Mouse (Mus musculus) embryo, embryonic 11 days (tissue): Measurements from ENCODE around the gene Ifnb1.
"Not testable (repeated sequence)": the region's sequence is repeated elsewhere in the genome, so short reads cannot be mapped to it uniquely, and the experiment has no call there.

ENCODE experiments used
- DNase-seq: peaks from one replicate; pipeline ENCODE4 v3.0.0-alpha.2; 2015

Ifnb1 gene

GRCm38 (mm10) chr4:88522674-88523073 is at the start of gene Ifnb1:
Gene Ifnb1, minus strand, starts transcription at chr4:88522774.
- DNase-seq, result no peak

GRCm38 (mm10) chr4:88571698-88572097 is 49.1 kb upstream of the Ifnb1 start, which contains the start of gene Ifna14:
Gene Ifna14, minus strand, starts transcription at chr4:88571798.
- no peak for DNase-seq

GRCm38 (mm10) chr4:88561791-88562190 is 39.2 kb upstream of the Ifnb1 start:
- DNase-seq, result no peak

GRCm38 (mm10) chr4:88558145-88558544 is 35.6 kb upstream of the Ifnb1 start, which contains the start of gene Ifna15:
Gene Ifna15, minus strand, starts transcription at chr4:88558245.
- DNase-seq, result not testable (repeated sequence)

- peak; percentile 80 for DNase-seq
Observed at GRCm38 (mm10) chr4:88550161-88550945, 27.8 kb upstream of the Ifnb1 start.

DNA sequence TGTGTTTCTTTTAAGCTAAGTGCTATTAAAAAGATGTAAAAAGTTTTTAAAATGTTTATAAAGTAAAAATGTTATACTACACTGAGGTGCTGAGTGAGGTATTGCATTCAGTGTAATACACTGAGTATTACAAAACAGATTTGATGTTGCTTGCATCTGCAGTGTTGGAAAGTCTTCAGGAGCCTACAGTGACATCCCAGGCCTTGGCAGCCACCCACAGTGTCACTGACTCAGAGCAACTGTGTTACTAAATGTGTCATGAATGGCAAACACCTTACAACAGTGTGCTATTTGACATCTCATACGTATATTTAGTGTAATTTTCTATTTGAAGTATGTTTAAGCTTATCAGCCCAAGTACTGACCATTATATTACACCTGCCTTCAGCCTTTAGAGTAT is 25.4 kb upstream of the Ifnb1 start:
- DNase-seq, result no peak

- DNase-seq, result peak; percentile 73
Observed at GRCm38 (mm10) chr4:88543649-88544234, 21.2 kb upstream of the Ifnb1 start.

GRCm38 (mm10) chr4:88537328-88537727 is 14.8 kb upstream of the Ifnb1 start:
- DNase-seq, result no peak

GRCm38 (mm10) chr4:88536640-88537039 is 14.1 kb upstream of the Ifnb1 start:
- DNase-seq, result no peak

DNA sequence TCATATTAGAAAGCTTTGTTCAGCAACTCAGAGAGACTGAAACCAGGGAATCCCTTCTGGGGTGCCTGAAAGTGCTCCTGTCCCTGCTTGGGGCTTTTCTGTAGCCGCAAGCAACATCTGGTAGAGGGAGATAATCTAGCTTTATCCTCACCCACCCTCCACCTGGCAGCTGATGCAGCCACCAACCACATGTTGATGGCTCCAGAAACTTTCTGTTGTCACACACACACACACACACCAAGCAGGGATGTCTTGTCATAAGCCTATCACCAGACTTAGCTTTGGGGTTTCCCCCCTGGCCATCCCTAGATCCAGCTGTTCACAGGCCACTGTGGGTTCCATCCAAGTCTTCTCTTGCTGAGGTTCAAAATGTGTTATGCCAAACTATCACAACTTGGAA is 13.2 kb upstream of the Ifnb1 start:
- no peak for DNase-seq

DNA sequence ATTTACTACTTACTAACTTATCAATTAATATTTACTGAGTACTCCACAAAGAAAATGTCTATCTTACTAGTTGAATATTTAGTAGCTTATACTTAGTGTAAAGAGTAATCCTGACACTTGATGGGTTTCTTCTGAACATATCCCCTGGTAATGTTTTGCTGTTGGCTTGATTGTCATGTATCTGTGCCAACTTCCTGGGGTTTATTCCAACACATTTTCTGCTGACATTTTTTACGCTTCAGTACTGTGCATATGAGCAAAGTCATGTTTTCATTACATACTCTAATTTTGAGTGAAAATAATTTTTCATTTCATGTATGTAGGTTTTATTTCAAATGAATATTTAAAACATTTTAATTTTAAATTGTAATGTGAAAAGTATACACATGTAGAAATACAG is 12.3 kb upstream of the Ifnb1 start:
- no peak for DNase-seq

DNA sequence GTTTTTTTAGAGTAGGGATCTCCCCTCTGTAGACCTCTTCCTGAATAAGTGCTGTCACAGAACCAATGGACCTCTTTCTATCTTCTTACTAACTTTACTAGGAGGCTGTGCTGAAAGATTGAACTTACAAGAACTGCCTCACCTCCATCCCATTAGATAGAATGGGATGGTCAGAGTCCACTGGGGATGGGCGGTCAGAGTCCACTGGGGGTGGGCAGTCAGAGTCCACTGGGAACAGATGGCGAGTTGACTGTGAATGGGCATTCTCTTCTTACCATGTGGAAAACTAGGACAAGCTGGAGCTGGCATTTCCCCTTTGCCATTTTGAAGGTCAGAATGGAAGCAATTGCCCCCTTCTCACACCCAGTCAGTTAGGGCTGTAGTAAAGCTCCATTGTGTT is 10.9 kb upstream of the Ifnb1 start:
- no peak for DNase-seq

- no peak for DNase-seq
Observed at GRCm38 (mm10) chr4:88530892-88531291, 8.3 kb upstream of the Ifnb1 start.

- no peak for DNase-seq
Observed at GRCm38 (mm10) chr4:88530271-88530670, 7.7 kb upstream of the Ifnb1 start.

GRCm38 (mm10) chr4:88526379-88527049 is 3.9 kb upstream of the Ifnb1 start:
- DNase-seq, result no peak

DNA sequence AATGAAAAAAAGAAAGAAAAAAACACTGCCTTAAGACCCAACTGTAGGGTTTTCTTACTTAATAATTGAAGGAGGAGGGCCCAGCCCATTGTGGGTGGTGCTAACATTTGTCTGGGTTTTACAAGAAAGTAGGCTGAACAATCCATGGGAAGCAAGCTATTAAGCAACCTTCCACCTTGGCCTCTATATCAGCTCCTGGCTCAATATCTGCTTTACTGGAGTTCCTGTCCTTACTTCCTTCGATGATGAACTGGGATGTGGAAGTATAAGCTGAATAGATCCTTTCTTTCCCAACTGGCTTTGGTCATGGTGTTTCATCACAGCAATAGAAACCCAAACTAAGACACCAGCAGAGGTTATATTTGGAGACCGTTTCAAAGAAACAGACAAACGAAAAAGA is 2.8 kb upstream of the Ifnb1 start:
- no peak for DNase-seq

GRCm38 (mm10) chr4:88523241-88523640 is 667 bp upstream of the Ifnb1 start:
- DNase-seq, result peak; percentile 49

DNA sequence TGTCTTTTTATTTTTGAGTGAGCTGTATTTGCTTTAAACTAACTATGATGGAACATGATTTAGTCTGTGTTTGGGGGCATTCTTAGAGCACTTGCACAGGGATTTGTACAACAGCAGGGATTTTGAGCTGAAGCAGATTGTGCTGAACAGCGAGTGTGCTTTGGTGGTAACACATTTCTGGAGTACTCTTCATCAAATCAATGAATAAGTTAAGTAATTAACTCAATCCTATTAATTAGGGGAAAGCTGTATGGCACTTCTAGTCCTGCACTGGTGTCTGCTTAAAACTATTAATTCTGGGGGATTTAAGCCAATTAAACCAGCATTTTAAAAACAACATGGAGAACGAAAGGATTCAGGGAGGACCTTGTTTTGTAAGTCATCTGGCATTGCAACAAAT is 4.6 kb downstream of the Ifnb1 start:
- no peak for DNase-seq

DNA sequence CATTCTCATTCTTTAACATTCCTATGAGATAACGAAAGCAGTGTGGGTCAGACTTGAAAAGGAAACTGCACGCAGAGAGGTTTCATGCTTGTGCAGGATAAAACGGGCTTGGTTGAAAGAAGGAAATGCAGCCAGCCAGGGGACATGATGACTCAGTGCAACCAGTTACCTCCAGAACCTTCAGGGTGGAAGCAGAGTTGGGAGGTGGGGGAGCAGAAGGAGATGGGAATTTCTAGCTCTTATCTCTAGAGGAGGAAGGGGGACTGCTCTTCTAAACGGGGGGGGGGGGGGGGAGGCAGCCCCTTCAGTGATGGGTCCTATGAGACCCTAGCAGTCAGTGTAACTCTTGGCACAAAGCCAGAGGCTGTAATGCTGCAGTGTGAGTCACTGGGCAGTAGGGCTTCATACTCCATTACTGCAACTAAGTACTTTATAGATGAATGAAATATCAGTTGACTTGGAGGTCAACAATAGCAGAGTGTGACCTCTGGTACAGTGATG is 6.8 kb downstream of the Ifnb1 start:
- peak; percentile 13 for DNase-seq

- DNase-seq, result no peak
Observed at GRCm38 (mm10) chr4:88515250-88515649, 7.3 kb downstream of the Ifnb1 start.

GRCm38 (mm10) chr4:88514403-88514802 is 8.2 kb downstream of the Ifnb1 start:
- peak; percentile 62 for DNase-seq

DNA sequence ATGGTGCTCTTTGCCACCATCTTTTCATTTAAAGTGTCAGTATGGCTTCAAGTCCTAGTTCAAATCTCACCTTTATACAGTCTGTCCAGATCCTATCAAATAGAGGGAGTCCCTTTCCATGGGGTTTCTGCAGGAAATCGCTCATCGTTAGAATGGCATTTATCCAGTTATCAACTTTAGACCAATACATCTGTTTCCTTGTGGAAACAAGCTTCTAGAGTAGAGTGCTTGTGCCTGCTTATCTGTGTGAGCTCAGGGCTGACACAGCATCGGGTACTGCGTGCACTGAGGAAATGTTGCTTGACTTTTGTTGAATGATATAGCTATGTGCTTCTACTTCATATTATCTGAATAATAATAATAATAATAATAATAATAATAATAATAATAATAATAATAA is 8.8 kb downstream of the Ifnb1 start:
- no peak for DNase-seq

DNA sequence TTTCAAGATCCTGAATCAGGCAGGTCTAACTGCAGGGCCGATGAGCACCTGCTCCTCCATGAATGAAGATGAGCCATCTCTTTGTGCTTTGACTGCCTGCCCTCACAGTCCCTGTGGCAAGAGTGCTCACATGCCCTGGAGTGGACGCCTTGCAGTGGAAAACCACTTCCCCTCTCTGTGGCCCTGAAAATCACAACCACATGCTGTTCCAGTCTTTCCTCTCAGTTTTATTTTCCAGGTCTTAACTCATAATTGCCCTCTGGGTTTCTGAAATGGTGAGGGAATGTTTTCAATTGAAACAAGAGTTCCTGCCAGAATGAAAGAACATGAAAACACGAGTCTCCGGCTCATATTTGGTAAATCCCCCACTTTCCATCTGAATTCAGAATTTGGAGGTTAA is 18.8 kb downstream of the Ifnb1 start:
- peak; percentile 49 for DNase-seq

GRCm38 (mm10) chr4:88501247-88501646 is 21.3 kb downstream of the Ifnb1 start:
- no peak for DNase-seq
